Mouse (Mus musculus) E14TG2a.4 (cell line): ENCODE measurements around the gene Olfr186.

Experiments
- CTCF ChIP-seq: conservative IDR thresholded peaks from 2 replicates; pipeline ENCODE4 v1.5.1; 2014; ENCODE audit warnings: low read length
- NANOG ChIP-seq: IDR thresholded peaks from 2 replicates; pipeline ENCODE4 v1.6.1; 2014; ENCODE audit warnings: borderline replicate concordance, low read length, mixed read lengths
- POU5F1 ChIP-seq: IDR thresholded peaks from 2 replicates; pipeline ENCODE4 v1.6.1; 2014; ENCODE audit warnings: low read length, borderline replicate concordance

GRCm38 (mm10) chr16:59030191-59030590, at the start of gene Olfr186:
- TF ChIP-seq CTCF (no peak), POU5F1 (no peak), NANOG (no peak)
